Mouse (Mus musculus) embryonic fibroblast, embryonic 13.5 days (primary cell): ENCODE data around the gene Slc7a11.

Experiments
- CTCF ChIP-seq: IDR thresholded peaks from 2 replicates; pipeline ENCODE4 v1.5.1; 2011; ENCODE audit warnings: mild to moderate bottlenecking, control low read depth, low read length, moderate library complexity, borderline replicate concordance; ENCODE audit not compliant: insufficient read depth
- POLR2A ChIP-seq: IDR thresholded peaks from 2 replicates; pipeline ENCODE4 v1.6.1; 2011; ENCODE audit warnings: low read depth, mild to moderate bottlenecking, control low read depth, low read length, moderate library complexity

DNA sequence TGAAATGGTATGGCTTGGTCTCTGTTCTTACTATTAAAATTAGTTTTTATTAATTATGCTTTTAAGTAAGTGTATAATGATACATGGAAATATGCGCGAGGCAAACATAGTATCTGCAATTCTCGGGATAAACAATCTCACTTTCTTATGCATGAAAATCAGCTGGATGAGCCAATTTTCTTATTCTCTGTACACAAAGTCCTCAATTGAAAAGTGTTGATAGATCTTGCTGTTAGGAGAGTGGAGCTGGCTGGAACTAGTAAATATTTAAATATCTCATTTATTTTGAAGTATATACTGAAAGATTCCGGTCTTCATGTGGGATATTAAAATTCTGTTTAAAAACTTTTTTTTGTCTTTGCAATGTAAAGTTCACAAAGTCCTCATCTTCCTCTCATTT, 184.6 kb downstream of the Slc7a11 start:
- no peak for TF ChIP-seq CTCF
- TF ChIP-seq POLR2A: no peak
